Mouse (Mus musculus) forebrain, embryonic 13.5 days (tissue): ENCODE measurements around the gene Macf1. TPM values are rescaled to one million over a fixed set of nuclear protein-coding genes. Genes with fewer than 3 reads are reported as not detected.

Source experiments
- ATAC-seq: fragments of 200-750 bp; cut with Nextera tagmentation; 2 replicates; pipeline ENCODE4 v1.8.0; 2017
- H3K27ac ChIP-seq: fragments of 300-500 bp; sonication (generic); 2 replicates; pipeline ENCODE4 v1.5.1; 2015; ENCODE audit warnings: inconsistent platforms, mild to moderate bottlenecking, moderate library complexity
- H3K27me3 ChIP-seq: fragments of 300-500 bp; sonication (generic); 2 replicates; pipeline ENCODE4 v1.6.1; 2015; ENCODE audit warnings: mild to moderate bottlenecking, inconsistent platforms
- H3K36me3 ChIP-seq: fragments of 300-500 bp; sonication (generic); 2 replicates; pipeline ENCODE4 v1.6.1; 2015; ENCODE audit warnings: mild to moderate bottlenecking, inconsistent platforms; ENCODE audit not compliant: poor library complexity, severe bottlenecking
- H3K4me1 ChIP-seq: fragments of 300-500 bp; sonication (generic); 2 replicates; pipeline ENCODE4 v1.6.1; 2015; ENCODE audit warnings: inconsistent platforms
- H3K4me2 ChIP-seq: fragments of 300-500 bp; sonication (generic); 2 replicates; pipeline ENCODE4 v1.6.1; 2015; ENCODE audit warnings: inconsistent platforms, mild to moderate bottlenecking, moderate library complexity
- H3K4me3 ChIP-seq: fragments of 300-500 bp; sonication (generic); 2 replicates; pipeline ENCODE4 v1.5.1; 2015; ENCODE audit warnings: mild to moderate bottlenecking, inconsistent platforms
- H3K9ac ChIP-seq: fragments of 300-500 bp; sonication (generic); 2 replicates; pipeline ENCODE4 v1.6.1; 2015; ENCODE audit warnings: mild to moderate bottlenecking, inconsistent platforms
- H3K9me3 ChIP-seq: fragments of 300-500 bp; sonication (generic); replicated peaks from 2 replicates; pipeline ENCODE4 v1.6.1; 2016; ENCODE audit warnings: inconsistent platforms
- WGBS: fragments of 180-500 bp; shearing (Covaris S2); methylation state at CpG from one replicate; pipeline ENCODE4 v1.1.7; 2015; 5-methylcytosine and 5-hydroxymethylcytosine counted together
- polyA plus RNA-seq: library from polyadenylated mRNA; unstranded; fragments of >200 nt; fragmentation: Nextera tagmentation; extraction: Ambion mirVana; gene quantifications from 2 replicates; pipeline ENCODE4 v1.2.1, GENCODE M21; 2015

Gene Macf1
- polyA plus RNA-seq, 1 experiment from 2014 or later = 62.6 TPM

DNA sequence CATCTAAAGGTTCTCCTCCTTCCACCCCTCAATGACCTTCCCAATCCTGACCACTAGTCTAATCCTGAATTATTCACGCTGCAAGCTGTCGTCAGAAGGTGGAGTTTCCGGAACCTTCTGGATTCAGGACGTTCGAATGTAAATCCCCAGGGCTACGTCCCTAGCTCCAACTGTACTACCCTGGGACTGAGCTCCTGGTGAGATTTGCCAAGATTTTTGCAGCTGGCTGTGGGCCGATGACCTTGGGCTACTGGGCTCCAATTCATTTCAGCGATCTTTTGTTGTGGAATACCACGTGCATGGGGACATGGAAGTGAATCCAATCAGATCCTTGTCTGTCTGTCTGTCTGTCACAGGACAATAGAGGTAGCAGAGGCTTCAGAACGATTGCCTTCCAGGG lies 6.2 kb upstream of the Macf1 start:
- H3K4me1 ChIP-seq = peaks cover 15% of the 10 kb centered on the region
- H3K9me3 ChIP-seq = no peaks in the 10 kb centered on the region
- H3K4me3 ChIP-seq = no peak overlapping the region
- no peak overlapping the region for H3K4me2 ChIP-seq
- ATAC-seq = no peak
- no peak overlapping the region for H3K9ac ChIP-seq
- 85% methylated on average over 10 of the region's 10 CpGs for WGBS
- no peaks in the 10 kb centered on the region for H3K27me3 ChIP-seq
- H3K27ac ChIP-seq = no peak overlapping the region
- H3K36me3 ChIP-seq = no peaks in the 10 kb centered on the region

DNA sequence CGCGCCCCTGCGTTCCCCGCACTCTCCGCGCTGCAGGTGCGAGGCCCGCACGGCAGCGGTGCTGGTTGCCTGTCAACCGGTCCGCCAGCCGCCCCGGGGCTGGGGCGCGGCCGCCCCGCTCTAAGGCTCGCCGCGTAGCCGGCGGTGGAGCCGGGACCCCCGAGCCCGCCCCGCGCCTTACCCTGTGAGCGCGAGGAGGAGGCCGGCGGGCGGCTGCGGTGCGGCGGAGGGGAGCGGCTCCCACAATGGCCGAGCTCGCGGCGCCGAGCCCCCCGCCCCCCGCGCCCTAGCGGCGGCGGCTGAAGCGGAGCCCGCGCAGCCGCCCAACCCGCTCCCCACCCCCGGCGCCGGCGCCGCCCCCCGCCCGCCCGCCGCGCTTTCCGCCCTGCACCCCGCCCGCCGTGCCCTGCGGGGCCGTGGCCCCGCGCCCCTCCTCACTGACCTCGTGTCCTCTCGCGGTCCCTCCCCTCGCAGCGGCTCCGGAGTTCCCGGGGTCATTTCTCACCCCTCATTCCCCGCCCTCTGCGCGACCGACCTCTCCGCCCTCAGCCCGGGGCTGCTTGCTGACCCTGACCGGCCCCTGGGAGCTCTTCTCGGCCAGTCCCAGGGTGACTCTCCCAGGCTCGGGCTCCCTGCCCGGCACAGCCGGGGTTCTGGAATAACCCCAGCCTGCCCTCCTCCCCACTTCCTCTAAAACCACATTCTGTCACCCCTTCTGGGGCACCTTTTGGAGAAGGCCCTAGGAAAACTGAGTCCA lies 3.0 kb upstream of the Macf1 start:
- peak; percentile 66 for ATAC-seq

DNA sequence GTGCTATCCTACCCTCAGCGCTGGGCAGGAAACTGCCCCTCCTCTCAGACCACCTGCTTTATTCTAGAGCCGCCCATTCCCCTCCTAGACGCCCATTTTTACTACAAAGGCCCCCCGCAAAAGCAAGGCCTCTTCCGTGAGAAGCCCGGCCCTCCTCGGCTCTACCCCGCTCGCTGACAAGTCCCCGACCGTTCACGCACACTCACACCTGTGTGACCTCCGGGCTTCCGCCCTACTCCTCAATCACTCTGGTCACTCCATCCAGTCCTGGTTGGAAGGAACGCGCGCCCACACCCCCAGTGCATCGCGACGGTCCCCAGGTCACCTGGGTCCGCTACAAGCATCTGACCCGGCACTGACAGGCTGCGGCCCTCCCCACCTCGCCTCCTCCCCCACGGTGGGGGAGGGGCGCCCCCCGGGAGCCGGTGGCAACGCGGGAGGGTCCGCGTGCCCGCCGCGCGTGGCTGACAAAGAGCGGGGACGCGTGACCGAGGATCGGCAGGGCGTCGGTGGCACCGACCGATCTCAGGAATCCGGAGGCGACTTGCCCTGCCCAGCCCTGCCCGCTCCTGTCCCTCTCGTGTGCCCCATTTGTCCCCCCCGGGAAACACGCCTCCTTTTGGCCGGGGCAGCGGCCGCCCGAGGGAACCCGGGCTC lies 2.3 kb upstream of the Macf1 start:
- H3K9me3 ChIP-seq = no peaks in the 10 kb centered on the region
- H3K27me3 ChIP-seq = no peaks in the 10 kb centered on the region
- peak overlapping the region; percentile 90 for H3K27ac ChIP-seq
- 1% methylated on average over 30 of the region's 56 CpGs for WGBS
- H3K4me2 ChIP-seq = peak overlapping the region; percentile 95
- H3K4me3 ChIP-seq = peak overlapping the region; percentile 85
- H3K4me1 ChIP-seq = peaks cover 25% of the 10 kb centered on the region
- peak overlapping the region; percentile 94 for H3K9ac ChIP-seq
- peak; percentile 48 for ATAC-seq
- H3K36me3 ChIP-seq = peaks cover 24% of the 10 kb centered on the region

More for the DNA sequence above, 3.0 kb upstream of the Macf1 start:
- Histone ChIP-seq H3K36me3 (peaks cover 18% of the 10 kb centered on the region), H3K9me3 (no peaks in the 10 kb centered on the region), H3K27me3 (no peaks in the 10 kb centered on the region), H3K4me2 (peak overlapping the region; percentile 95), H3K4me3 (peak overlapping the region; percentile 85), H3K27ac (peak overlapping the region; percentile 90), H3K9ac (peak overlapping the region; percentile 94), H3K4me1 (peaks cover 24% of the 10 kb centered on the region)
- WGBS = under 1% methylated on average over 21 of the region's 89 CpGs

DNA sequence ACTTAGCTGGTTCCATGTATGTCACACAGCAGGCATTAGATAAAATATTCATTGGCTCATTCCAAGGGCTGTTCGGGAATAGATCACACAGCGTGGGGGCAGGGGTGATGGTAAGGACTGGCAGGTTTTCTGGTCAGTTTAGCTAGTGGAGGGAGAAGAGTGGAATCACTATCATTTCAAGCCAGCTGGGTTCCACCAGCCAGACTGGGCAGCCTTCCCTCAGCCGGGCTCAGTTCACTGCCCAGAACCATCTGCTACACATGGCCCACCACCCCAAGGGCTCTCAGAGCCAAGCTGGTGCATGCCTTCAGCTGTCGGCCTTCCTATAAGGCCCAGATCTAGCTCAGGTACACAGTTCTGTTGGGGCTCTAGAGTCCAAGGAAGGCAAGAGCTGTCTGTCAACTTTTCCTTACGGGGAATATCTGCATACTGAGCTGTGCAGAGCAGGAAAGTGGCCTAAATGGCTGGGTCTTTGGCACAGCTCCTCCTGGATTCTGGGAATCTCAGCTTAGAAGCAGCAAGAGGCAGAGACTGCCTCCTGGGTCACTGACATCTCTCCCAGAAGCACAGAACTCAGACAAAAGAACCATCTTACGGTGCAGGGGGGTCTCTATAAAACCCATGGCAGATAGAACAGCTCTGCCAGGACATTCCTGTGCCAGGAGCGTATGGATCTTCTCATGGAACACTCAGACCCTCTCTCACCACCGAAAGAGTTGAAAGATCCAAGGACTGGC lies 1.5 kb upstream of the Macf1 start:
- Histone ChIP-seq H3K4me1 (peaks cover 32% of the 10 kb centered on the region), H3K27me3 (no peaks in the 10 kb centered on the region), H3K36me3 (peaks cover 31% of the 10 kb centered on the region), H3K27ac (peak overlapping the region; percentile 90), H3K9me3 (no peaks in the 10 kb centered on the region), H3K4me2 (peak overlapping the region; percentile 95), H3K4me3 (peak overlapping the region; percentile 85), H3K9ac (peak overlapping the region; percentile 94)
- ATAC-seq = peak; percentile 46
- WGBS = 47% methylated on average over 8 of the region's 8 CpGs

DNA sequence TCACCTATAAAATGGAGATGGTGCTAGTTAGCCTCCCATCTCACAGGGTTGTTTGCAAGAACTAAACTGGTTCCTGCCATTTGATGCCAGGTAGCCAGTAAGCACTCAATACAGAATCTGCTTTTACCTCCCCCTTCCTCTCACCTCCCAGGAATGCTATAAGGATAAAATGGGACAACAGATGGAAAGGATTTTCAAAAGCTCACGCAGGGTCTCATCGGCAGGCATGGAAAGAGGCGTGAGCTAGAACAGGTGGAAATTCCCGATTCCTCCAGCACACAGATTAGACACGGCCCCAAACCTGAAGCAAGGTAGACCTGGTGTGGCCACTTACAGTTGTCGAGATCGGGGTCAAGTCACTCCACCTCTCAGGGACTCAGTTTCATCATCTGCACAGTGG lies 886 bp upstream of the Macf1 start:
- no peak for ATAC-seq
- H3K9ac ChIP-seq = 0 out of 2 replicates have a peak overlapping the region, but pooled peaks have one; percentile 0
- peaks cover 32% of the 10 kb centered on the region for H3K4me1 ChIP-seq
- peaks cover 37% of the 10 kb centered on the region for H3K36me3 ChIP-seq
- peak overlapping the region; percentile 95 for H3K4me2 ChIP-seq
- H3K9me3 ChIP-seq = no peaks in the 10 kb centered on the region
- no peaks in the 10 kb centered on the region for H3K27me3 ChIP-seq
- no peak overlapping the region for H3K27ac ChIP-seq
- peak overlapping the region; percentile 85 for H3K4me3 ChIP-seq
- 81% methylated on average over 7 of the region's 7 CpGs for WGBS

DNA sequence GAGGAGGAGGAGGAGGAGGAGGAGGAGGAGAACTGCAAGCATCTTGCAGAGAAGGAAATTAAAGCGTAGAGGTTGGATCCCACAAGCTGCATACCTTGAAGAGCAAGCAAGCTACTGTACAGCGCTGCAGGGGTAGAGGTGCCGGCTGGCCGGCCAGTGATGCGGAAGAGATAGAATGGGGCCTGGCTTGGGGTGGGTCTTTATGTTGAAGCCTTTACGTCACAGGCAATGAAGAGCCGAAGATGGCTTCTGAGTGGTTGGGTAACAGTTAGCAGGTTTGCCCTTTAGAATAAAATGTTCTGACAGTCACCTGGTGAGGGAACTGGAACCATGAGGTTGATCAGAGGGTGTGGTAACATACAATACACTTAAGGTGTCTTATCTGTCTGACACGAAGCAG lies 1.9 kb downstream of the Macf1 start:
- whole genome bisulfite sequencing = 81% methylated on average over 8 of the region's 8 CpGs
- ATAC-seq = no peak

DNA sequence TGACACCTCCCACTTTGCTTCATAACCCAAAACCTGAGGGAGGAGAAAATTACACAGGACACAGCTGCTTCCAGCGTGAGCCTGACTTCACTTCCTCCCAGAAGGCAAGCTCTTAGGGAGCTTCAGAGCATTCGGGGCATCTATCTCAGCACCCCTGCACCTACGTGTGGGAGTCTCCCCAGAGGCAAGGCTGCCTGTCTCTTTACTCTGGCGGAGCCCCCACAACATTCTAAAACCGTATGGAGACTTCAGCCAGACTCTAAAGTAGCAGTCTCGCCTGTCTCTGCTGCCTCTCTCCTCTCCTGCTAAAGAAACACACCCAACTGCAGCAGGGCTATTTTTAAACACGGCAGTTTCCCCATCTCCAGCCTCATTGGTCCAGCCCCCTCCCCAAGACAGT lies 3.2 kb downstream of the Macf1 start:
- H3K9ac ChIP-seq = no peak overlapping the region
- no peak overlapping the region for H3K27ac ChIP-seq
- ATAC-seq = no peak
- H3K9me3 ChIP-seq = no peaks in the 10 kb centered on the region
- H3K36me3 ChIP-seq = peaks cover 47% of the 10 kb centered on the region
- no peaks in the 10 kb centered on the region for H3K27me3 ChIP-seq
- H3K4me1 ChIP-seq = peaks cover 46% of the 10 kb centered on the region
- H3K4me2 ChIP-seq = no peak overlapping the region
- 69% methylated on average over 7 of the region's 7 CpGs for WGBS
- no peak overlapping the region for H3K4me3 ChIP-seq

More for the DNA sequence above, 1.9 kb downstream of the Macf1 start:
- Histone ChIP-seq H3K4me2 (no peak overlapping the region), H3K4me3 (no peak overlapping the region), H3K36me3 (peaks cover 47% of the 10 kb centered on the region), H3K9me3 (no peaks in the 10 kb centered on the region), H3K27me3 (no peaks in the 10 kb centered on the region), H3K27ac (no peak overlapping the region), H3K4me1 (peaks cover 37% of the 10 kb centered on the region), H3K9ac (no peak overlapping the region)

DNA sequence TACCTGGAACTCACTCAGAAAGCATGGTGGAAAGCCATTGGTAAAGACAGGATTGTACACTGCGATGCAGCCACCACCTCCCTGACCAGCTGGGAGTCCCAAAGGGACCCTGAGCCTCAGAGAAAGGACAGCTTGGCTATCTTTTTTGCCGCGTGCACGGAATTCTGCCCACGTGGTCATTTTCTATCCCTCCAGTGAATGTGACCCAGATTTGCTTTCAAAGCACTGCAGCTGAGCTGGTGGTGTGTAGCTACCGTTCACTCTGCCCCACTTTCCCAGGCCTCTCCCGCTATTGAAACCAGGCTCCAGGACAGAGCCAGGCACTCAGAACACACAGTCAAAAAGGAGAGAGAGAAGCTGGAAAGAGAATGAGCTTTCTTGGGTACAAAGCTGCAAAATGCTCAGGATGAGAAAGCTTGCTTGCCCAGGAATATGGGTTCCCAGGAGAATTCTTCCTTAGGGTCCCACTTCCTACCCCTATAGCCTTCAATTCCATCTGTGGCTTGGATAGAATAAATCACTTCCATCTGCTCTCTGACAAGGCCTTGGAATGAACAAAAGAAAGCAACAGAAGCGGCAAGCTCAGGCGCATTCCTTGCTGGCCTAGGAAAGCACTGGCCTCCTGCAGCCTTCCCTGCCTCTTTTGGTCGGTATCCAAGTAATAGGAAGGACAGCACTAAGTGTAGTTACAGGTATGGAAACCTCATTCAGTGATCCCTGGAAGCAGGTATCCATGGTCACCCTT lies 6.9 kb downstream of the Macf1 start:
- 30% methylated on average over 10 of the region's 10 CpGs for WGBS
- peak overlapping the region; percentile 38 for H3K9ac ChIP-seq
- ATAC-seq = peak; percentile 65; the same call in 1 of the 2 replicates
- peaks cover 39% of the 10 kb centered on the region for H3K4me1 ChIP-seq
- H3K36me3 ChIP-seq = peaks cover 47% of the 10 kb centered on the region
- no peaks in the 10 kb centered on the region for H3K27me3 ChIP-seq
- no peak overlapping the region for H3K4me3 ChIP-seq
- H3K4me2 ChIP-seq = peak overlapping the region; percentile 1; the same call in 1 of the 2 replicates
- peak overlapping the region; percentile 82 for H3K27ac ChIP-seq
- no peaks in the 10 kb centered on the region for H3K9me3 ChIP-seq

DNA sequence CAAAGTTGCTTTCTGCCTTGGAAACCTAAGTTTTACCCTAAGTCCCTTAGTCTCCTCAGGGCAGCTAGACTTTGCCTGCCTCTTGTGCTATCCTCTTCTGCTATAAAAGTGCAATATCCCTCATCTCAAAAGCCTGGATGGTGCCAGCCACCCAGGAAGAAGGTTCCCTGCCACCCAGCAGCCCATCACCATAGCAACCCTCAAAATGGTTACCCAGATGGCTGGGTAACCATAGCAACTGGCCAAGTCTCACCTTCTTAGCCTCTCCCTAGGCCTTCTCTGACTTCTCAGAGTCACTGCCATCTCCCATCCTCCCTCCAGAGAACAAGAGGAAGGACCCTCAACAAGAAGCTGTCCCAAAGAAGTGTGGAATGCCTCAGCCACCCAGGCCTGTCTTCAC lies 13.6 kb downstream of the Macf1 start:
- Histone ChIP-seq H3K9ac (peak overlapping the region; percentile 30; the same call in 1 of the 2 replicates), H3K4me2 (peak overlapping the region; percentile 34), H3K4me3 (no peak overlapping the region), H3K9me3 (no peaks in the 10 kb centered on the region), H3K4me1 (peaks cover 50% of the 10 kb centered on the region), H3K27ac (peak overlapping the region; percentile 54), H3K27me3 (no peaks in the 10 kb centered on the region), H3K36me3 (peaks cover 18% of the 10 kb centered on the region; the same call in 1 of the 2 replicates)
- peak; percentile 53 for ATAC-seq

DNA sequence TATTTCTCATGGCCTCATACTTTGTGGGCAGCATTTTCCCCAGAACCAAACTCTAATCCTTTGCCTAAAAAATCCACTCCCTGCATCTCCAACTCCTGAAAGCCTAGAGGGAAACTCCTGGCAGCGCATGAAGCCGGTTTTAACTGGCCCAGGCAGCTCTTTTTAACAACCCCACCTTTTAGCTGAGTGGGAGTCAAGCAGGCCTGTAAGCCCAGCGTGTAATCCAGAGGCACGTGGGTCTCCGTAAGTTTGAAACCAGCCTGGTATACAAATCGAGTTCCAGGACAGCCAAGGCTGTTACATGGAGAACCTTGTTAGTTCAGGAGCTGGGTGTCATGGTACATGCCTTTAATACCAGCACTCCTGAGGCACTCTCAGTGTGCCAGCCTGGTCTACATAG lies 14.5 kb downstream of the Macf1 start:
- H3K27ac ChIP-seq = no peak overlapping the region
- no peak overlapping the region for H3K9ac ChIP-seq
- peaks cover 52% of the 10 kb centered on the region for H3K4me1 ChIP-seq
- no peaks in the 10 kb centered on the region for H3K9me3 ChIP-seq
- no peak overlapping the region for H3K4me3 ChIP-seq
- 70% methylated on average over 6 of the region's 6 CpGs for WGBS
- H3K36me3 ChIP-seq = peaks cover 11% of the 10 kb centered on the region; the same call in 1 of the 2 replicates
- H3K4me2 ChIP-seq = no peak overlapping the region
- no peaks in the 10 kb centered on the region for H3K27me3 ChIP-seq
- ATAC-seq = no peak

DNA sequence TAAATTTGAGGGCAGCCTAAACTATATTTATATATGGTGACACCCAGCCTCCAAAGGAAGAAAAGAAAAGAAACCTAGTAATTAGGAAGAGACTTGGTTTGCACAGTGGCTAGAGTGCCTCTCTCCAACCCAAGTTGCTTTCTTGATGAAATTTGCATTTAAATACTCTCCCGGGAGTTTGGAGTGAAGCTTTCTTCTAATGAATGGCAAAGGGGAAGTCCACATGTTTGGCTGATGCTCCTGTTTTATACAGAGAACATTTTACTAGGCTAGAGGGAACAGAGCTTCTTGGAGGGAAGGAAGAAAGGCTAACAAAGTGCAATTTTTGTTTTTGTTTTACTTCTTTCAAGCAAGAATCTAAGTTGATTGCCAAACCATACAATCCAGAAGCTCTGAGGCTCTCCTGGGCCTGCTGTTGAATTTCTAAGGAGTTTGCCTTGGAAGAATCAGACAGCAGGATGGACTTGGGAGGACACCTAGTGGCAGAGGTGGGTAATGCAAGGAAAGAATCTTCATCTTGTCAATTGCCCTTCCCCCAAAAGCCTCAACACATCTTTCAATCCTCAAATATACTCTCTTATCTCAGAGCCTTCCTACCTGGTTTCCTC lies 16.8 kb downstream of the Macf1 start:
- Histone ChIP-seq H3K4me3 (no peak overlapping the region), H3K36me3 (no peaks in the 10 kb centered on the region), H3K9ac (no peak overlapping the region), H3K9me3 (no peaks in the 10 kb centered on the region), H3K4me1 (peaks cover 65% of the 10 kb centered on the region), H3K4me2 (peak overlapping the region; percentile 24; the same call in 1 of the 2 replicates), H3K27me3 (no peaks in the 10 kb centered on the region), H3K27ac (peak overlapping the region; percentile 74)
- 0% methylated on average over 1 of the region's 1 CpGs for WGBS
- peak; percentile 13; the same call in 1 of the 2 replicates for ATAC-seq
